Mouse (Mus musculus) C2C12 (cell line): Measurements from ENCODE around the gene Gtf2h1. TPM values are rescaled to one million over a fixed set of nuclear protein-coding genes. Genes with fewer than 3 reads are reported as not detected.

ENCODE experiments used
- H3K27me3 ChIP-seq: one replicate; pipeline ENCODE4 v1.6.1; 2011; ENCODE audit not compliant: control insufficient read depth, insufficient read depth, insufficient read length
- H3K36me3 ChIP-seq: one replicate; pipeline ENCODE4 v1.6.1; 2011; ENCODE audit not compliant: control insufficient read depth, insufficient read depth
- H3K4me3 ChIP-seq: one replicate; pipeline ENCODE4 v1.5.1; 2011; ENCODE audit warnings: mild to moderate bottlenecking, control low read depth; ENCODE audit not compliant: poor library complexity, insufficient read depth, severe bottlenecking
- H3K79me2 ChIP-seq: one replicate; pipeline ENCODE4 v1.6.1; 2011; ENCODE audit not compliant: control insufficient read depth, insufficient read depth
- H3K79me3 ChIP-seq: one replicate; pipeline ENCODE4 v1.6.1; 2011; ENCODE audit warnings: low read depth, control low read depth
- H3ac ChIP-seq: one replicate; pipeline ENCODE3; 2011; ENCODE audit warnings: low read depth; ENCODE audit not compliant: control insufficient read depth, insufficient read length
- CEBPB ChIP-seq: IDR thresholded peaks from one replicate; pipeline ENCODE4 v1.6.1; 2011; ENCODE audit warnings: low read depth, mild to moderate bottlenecking, control low read depth, moderate library complexity
- CTCF ChIP-seq: IDR thresholded peaks from one replicate; pipeline ENCODE4 v1.5.1; 2011; ENCODE audit not compliant: control insufficient read depth, insufficient read depth, insufficient read length
- FOSL1 ChIP-seq: IDR thresholded peaks from one replicate; pipeline ENCODE4 v1.8.0; 2011; ENCODE audit warnings: mild to moderate bottlenecking, low read length; ENCODE audit not compliant: poor library complexity, insufficient read depth, severe bottlenecking
- MAX ChIP-seq: IDR thresholded peaks from one replicate; pipeline ENCODE4 v1.6.1; 2011; ENCODE audit warnings: mild to moderate bottlenecking, control low read depth
- MYOD1 ChIP-seq: IDR thresholded peaks from one replicate; pipeline ENCODE4 v1.6.1; 2011; ENCODE audit warnings: low read depth; ENCODE audit not compliant: control insufficient read depth, insufficient read length
- MYOG ChIP-seq: IDR thresholded peaks from one replicate; pipeline ENCODE4 v1.6.1; 2011; ENCODE audit not compliant: control insufficient read depth, insufficient read length; ENCODE audit errors: extremely low read depth
- USF1 ChIP-seq: IDR thresholded peaks from one replicate; pipeline ENCODE4 v1.6.1; 2011; ENCODE audit warnings: low read depth, mild to moderate bottlenecking, control low read depth, moderate library complexity
- polyA plus RNA-seq: library from polyadenylated mRNA; unstranded; fragments of >200 nt; fragmentation: generic; extraction: Trizol; gene quantifications from one replicate; pipeline ENCODE4 v1.2.1, GENCODE M21; 2012; ENCODE audit warnings: missing spikeins

The Gtf2h1 gene
- polyA plus RNA-seq, 1 experiment, result 19.9 TPM

- Histone ChIP-seq H3K79me2 (peaks cover 36% of the 10 kb centered on the region), H3K4me3 (no peak overlapping the region), H3ac (no peak overlapping the region), H3K27me3 (no peaks in the 10 kb centered on the region), H3K79me3 (peaks cover 12% of the 10 kb centered on the region), H3K36me3 (peaks cover 78% of the 10 kb centered on the region)
- TF ChIP-seq USF1, result no peak
- TF ChIP-seq MAX, result no peak
- no peak for TF ChIP-seq CEBPB
- no peak for TF ChIP-seq CTCF
- no peak for TF ChIP-seq FOSL1
- no peak for TF ChIP-seq MYOD1
- no peak for TF ChIP-seq MYOG
Observed at GRCm38 (mm10) chr7:46852666-46853065, 56.8 kb downstream of the Gtf2h1 start.

DNA sequence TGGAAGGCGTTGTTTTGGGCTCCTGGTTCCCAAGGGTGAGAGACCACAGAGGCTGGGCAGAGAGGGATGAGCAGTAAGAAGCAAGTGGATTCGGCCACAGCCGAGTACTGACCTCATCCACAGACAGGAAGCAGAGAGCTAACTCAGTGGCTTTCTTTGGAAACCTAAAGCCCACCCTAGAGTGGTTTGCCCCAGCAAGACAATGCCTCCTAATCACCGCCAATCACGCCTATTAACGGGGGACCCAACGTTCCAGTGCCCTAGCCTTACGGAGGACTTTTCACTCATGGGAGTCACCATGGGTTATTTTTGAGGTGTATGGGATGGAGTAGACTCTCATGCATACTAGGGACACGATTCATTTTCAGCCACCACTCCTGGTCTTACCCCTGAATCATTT is 57.5 kb downstream of the Gtf2h1 start:
- no peak overlapping the region for H3ac ChIP-seq
- peaks cover 71% of the 10 kb centered on the region for H3K36me3 ChIP-seq
- no peak overlapping the region for H3K4me3 ChIP-seq
- TF ChIP-seq MYOG (no peak), MYOD1 (no peak)
- peaks cover 29% of the 10 kb centered on the region for H3K79me2 ChIP-seq
- H3K27me3 ChIP-seq, result no peaks in the 10 kb centered on the region
- H3K79me3 ChIP-seq, result peaks cover 5% of the 10 kb centered on the region

DNA sequence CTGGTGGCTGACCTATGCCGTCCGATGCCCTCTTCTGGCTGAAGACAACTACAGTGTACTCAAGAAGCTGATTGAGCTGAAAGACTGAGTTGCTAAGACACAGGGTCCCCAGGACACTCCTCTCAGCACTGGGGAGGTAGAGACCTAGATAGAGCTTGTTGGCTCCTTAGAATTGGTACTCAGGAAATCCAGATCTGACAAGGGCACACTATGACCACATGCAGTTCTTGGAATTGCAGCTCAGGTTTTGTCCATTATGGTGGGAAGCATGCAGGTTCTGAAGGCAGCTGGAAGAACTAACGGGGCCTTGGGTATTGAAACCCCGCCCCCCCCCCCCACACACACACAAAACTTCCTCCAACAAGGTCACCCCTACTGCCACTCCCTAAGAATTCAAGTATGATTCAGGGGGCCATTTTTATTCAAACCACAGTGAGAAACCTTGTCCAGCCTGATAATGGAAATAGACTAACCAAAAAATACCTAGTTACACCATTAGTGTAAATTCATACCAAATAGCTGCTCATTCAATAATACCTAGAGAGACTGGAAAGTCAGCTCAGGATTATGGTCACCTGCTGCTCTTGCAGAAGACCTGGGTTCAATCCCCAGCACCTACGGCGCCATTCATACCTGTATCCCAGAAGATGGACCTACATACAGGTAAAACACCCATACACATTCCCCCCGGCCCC is 60.1 kb downstream of the Gtf2h1 start:
- Histone ChIP-seq H3K79me3 (peaks cover 1% of the 10 kb centered on the region), H3K79me2 (peaks cover 10% of the 10 kb centered on the region), H3K4me3 (no peak overlapping the region), H3ac (no peak overlapping the region), H3K36me3 (peaks cover 46% of the 10 kb centered on the region), H3K27me3 (no peaks in the 10 kb centered on the region)
- no peak for TF ChIP-seq USF1

DNA sequence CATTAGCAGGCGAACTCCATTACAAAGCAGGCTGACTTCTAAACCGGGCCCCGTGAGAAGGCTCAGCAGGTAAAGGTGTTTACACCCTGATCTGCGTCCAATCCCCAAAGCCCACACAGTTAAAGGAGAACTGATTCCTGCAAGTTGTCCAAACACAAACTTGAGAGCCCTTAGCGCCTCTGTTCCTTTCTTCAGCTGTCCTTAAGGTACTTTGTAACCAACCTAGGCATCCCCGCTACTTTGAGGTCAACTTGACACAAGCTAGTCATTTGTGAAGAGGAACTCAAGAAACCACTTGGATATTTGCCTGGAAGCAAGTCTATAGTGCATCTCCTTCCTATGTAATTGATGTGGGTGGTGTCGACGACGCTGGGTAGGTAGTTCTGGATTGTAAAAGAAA is 61.5 kb downstream of the Gtf2h1 start:
- Histone ChIP-seq H3K27me3 (no peaks in the 10 kb centered on the region), H3K4me3 (no peak overlapping the region), H3K79me2 (no peaks in the 10 kb centered on the region), H3K79me3 (no peaks in the 10 kb centered on the region), H3ac (no peak overlapping the region), H3K36me3 (peaks cover 32% of the 10 kb centered on the region)
- TF ChIP-seq CTCF, result no peak
- no peak for TF ChIP-seq USF1
- no peak for TF ChIP-seq MAX
- TF ChIP-seq CEBPB, result no peak
- TF ChIP-seq FOSL1, result no peak
- no peak for TF ChIP-seq MYOD1
- TF ChIP-seq MYOG, result no peak

DNA sequence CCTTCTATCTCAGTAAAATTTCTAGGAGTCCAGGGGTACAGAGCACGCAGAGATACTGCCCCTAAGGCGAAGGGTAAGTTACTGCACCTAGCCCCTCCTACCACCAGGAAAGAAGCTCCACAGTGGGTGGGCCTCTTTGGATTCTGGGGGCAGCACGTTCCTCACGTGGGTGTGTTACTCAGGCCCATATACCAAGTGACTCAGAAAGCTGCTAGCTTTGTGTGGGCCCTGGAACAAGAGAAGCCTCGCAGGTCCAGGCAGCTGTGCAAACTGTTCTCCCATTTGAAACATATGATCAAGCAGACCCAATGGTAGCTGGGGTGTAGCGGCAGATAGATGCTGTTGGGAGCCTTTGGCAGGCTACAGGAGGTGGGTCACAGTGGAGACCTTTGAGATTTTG is 63.1 kb downstream of the Gtf2h1 start:
- Histone ChIP-seq H3K36me3 (peaks cover 16% of the 10 kb centered on the region), H3K79me2 (no peaks in the 10 kb centered on the region), H3K4me3 (no peak overlapping the region), H3K27me3 (no peaks in the 10 kb centered on the region), H3K79me3 (no peaks in the 10 kb centered on the region), H3ac (no peak overlapping the region)
- TF ChIP-seq MAX (no peak), MYOD1 (no peak), MYOG (no peak), USF1 (no peak), CTCF (no peak), CEBPB (no peak), FOSL1 (no peak)

DNA sequence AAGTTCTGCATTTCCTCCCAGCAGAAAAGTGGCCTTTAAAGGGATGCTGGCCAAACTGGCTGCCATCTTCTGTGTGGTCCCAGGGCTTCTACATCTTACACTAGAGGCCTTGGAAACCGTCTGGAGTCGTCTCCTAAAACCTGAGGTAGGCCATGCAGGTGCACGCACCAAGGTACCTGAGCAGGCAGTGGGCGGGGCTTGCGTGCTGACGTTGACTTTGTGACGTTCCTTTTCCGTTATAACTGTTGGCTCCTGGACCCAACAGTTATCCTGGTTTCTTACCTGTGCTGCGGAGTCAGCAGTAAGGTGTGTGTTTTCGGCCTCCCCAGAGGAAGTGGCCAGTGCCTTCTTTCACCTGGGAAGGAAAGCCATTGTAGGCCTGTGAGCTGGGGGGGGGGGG is 65.1 kb downstream of the Gtf2h1 start, which contains the start of gene Ldhc:
Gene Ldhc (plus strand): TSS at position 208 of the 400 bp plus-strand sequence.
- Histone ChIP-seq H3K36me3 (no peaks in the 10 kb centered on the region), H3K4me3 (no peak within 1 kb of the TSS), H3K79me2 (no peaks in the 10 kb centered on the region), H3K27me3 (no peaks in the 10 kb centered on the region), H3ac (no peak within 1 kb of the TSS), H3K79me3 (no peaks in the 10 kb centered on the region)
- TF ChIP-seq MAX (no peak), CTCF (no peak)
